Mouse (Mus musculus) G1E (cell line): ENCODE results near the gene Neil1.

Source experiments
- CTCF ChIP-seq: IDR thresholded peaks from 2 replicates; pipeline ENCODE4 v1.5.1; 2012; ENCODE audit warnings: low read depth, low read length, inconsistent platforms, mixed read lengths
- GATA2 ChIP-seq: IDR thresholded peaks from 2 replicates; pipeline ENCODE4 v1.6.1; 2012; ENCODE audit warnings: low read depth, low read length, inconsistent platforms, borderline replicate concordance

DNA sequence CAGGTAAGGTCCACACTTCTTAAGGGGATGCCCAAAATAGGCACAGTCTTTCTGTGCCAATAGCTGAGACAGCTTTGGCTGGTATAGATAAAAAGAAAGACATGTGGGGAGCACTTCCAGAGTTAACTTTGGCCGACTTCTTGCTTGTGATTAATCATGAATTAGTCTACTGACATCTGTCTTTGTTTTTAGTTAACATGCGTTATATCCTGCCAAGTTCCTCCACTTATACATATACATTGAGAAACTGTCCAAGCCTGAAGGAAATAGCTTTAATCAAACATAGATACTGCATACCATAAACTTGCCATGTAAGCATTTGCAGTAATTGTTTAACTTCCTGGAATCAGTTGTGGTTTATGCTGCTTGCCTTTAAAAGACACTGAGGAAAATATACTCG, 48.6 kb upstream of the Neil1 start:
- TF ChIP-seq CTCF (no peak), GATA2 (no peak)
